19 mouse cellular contexts compared by ENCODE assay signal in the genomic region with DNA sequence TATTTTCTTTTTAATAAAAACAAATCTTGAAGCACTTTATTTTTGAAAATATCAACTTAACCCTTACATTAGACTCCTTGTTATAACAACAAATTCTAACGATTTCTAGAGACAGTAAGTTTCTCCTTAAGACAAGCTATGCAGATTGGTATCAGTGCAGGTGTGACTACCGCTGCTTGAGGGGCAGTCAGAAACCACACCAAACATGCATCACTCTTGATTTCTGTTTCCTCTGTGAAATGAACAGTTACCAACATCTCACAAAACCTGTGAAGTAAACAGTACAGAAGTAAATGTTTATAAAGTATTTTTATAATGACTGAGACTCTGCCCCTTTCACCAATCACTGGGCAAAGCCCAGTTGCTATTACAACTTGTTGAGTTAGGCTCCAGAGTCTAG. TPM values are rescaled to one million over a fixed set of nuclear protein-coding genes. Genes with fewer than 3 reads are reported as not detected.
DNase-seq lines count a peak whose midpoint lies in the region; ATAC-seq lines count a peak whose summit lies in the region.
"Had no signal": no experiment of that assay in that cellular context is flagged by ENCODE, and none has a peak within 500 bp of the region (broad histone marks: within the 10 kb centered on the region; RNA-seq: fewer than 3 reads in every experiment).

No protein-coding gene starts in this region.

- ATAC-seq in CD4-positive, CD25-positive, alpha-beta regulatory T cell, adult 4 months = peak; percentile 39
- peak; percentile 18 for ATAC-seq in inflammation-experienced regulatory T-cells, adult 6 months
- ATAC-seq: forebrain, embryonic 14.5 days; Patski had no signal

- DNase-seq in thymus, postnatal 0 days (ENCODE audit: low spot score) = peak; percentile 76
- no peak for DNase-seq in urinary bladder, postnatal 10 days (ENCODE audit: low spot score)
- DNase-seq in adrenal gland, postnatal 25 days = no peak
- no peak for DNase-seq in heart, adult 8-10 months (ENCODE audit: low spot score)
- DNase-seq in testis, postnatal 14 days (ENCODE audit: low spot score) = no peak
- DNase-seq: adrenal gland, adult 8-10 months; cerebellum, adult 18-20 months; cerebellum, postnatal 14 days; kidney, adult 9 months; kidney, postnatal 14 days; liver; lung, postnatal 36 days; midbrain, embryonic 14.5 days; right cerebral cortex, adult 18-20 months; right cerebral cortex, postnatal 4 days had no signal

RNA-seq across cellular contexts. Expression of a gene that starts 13.6 kb away (rescaled TPM):
- polyA plus RNA-seq in CD4-positive, CD25-positive, alpha-beta regulatory T cell, adult 4 months (2017; shearing (Covaris generic)) = 10 to 100 TPM; 33.8 to 39.6 TPM
- polyA plus RNA-seq in inflammation-experienced regulatory T-cells, adult 6 months (2017; shearing (Covaris generic)) = 10 to 100 TPM; 19.9 to 44.4 (median 40.1) TPM
- 110 and 142 TPM in 2 replicates for polyA plus RNA-seq in thymus, postnatal 0 days (2015; fragmentation: Nextera tagmentation; extraction: Ambion mirVana)
- 83.1 and 89.3 TPM in 2 replicates for total RNA-seq in adrenal gland, postnatal 25 days (2021)
- total RNA-seq in heart, adult 8-10 months (2022) = 10 to 100 TPM; 27.1 to 32.1 (median 31.6) TPM
